Mouse (Mus musculus): ENCODE data around the gene Golga1. TPM values are rescaled to one million over a fixed set of nuclear protein-coding genes. Genes with fewer than 3 reads are reported as not detected.

Golga1 gene
- total RNA-seq, 2 experiments from 2014 or later: 35.8 to 38.8 TPM

GRCm38 (mm10) chr2:38975941-38976805 lies 89.2 kb downstream of the Golga1 start:
- no peak for DNase-seq (ENCODE audit: low spot score in 2 of 2)

GRCm38 (mm10) chr2:38975181-38975580 lies 90.2 kb downstream of the Golga1 start:
- no peak for DNase-seq (ENCODE audit: low spot score in 2 of 2)

GRCm38 (mm10) chr2:38974171-38974570 lies 91.2 kb downstream of the Golga1 start:
- DNase-seq (ENCODE audit: low spot score in 2 of 2): no peak

GRCm38 (mm10) chr2:38973701-38974100 lies 91.6 kb downstream of the Golga1 start:
- DNase-seq (ENCODE audit: low spot score in 2 of 2): no peak

- no peak for DNase-seq (ENCODE audit: low spot score in 2 of 2)
Measured at GRCm38 (mm10) chr2:38973223-38973622, 92.1 kb downstream of the Golga1 start.

- DNase-seq (ENCODE audit: low spot score in 2 of 2): no peak
Measured at GRCm38 (mm10) chr2:38970057-38970456, 95.3 kb downstream of the Golga1 start.

- no peak for DNase-seq (ENCODE audit: low spot score in 2 of 2)
Measured at GRCm38 (mm10) chr2:38969650-38970049, 95.7 kb downstream of the Golga1 start.

Other genes with a start within 250 kb of the Golga1 start
- 1 to 10 TPM; 6.3 to 8.0 TPM for gene Nr6a1, start 137.9 kb downstream of the Golga1 start, total RNA-seq (2021)
- 10 to 100 TPM; 31.6 to 31.7 TPM for gene Olfml2a, start 133.6 kb downstream of the Golga1 start, total RNA-seq (2021)
- under 1 TPM; 0.67 to 0.73 TPM for gene Wdr38, start 68.1 kb downstream of the Golga1 start, total RNA-seq (2021)
- 10 to 100 TPM; 67.1 to 68.3 TPM for gene Arpc5l, start 60.2 kb downstream of the Golga1 start, total RNA-seq (2021)
- 100 to 1,000 TPM; 646 to 654 TPM for gene Rpl35, start 59.9 kb downstream of the Golga1 start, total RNA-seq (2021)
- 10 to 100 TPM; 17.4 to 22.7 TPM for gene Scai, start 125.2 kb upstream of the Golga1 start, total RNA-seq (2021)
- 10 to 100 TPM; 78.3 to 84.3 TPM for gene Ppp6c, start 160.9 kb upstream of the Golga1 start, total RNA-seq (2021)

Data from adrenal gland, postnatal 4 days (tissue).